Mouse (Mus musculus) liver, embryonic 14.5 days (tissue): ENCODE measurements at regions not wholly inside any gene's neighbourhood (a gene's known extent, or its start where the extent isn't known, plus 50 kb on each side); places are given as distances from the start of the nearest gene placed in this dataset.

ENCODE experiments used
- ATAC-seq: fragments of 200-750 bp; cut with Nextera tagmentation; 2 replicates; pipeline ENCODE4 v1.8.0; 2017; ENCODE audit warnings: moderate number of reproducible peaks, mild to moderate bottlenecking, moderate library complexity; ENCODE audit not compliant: insufficient read depth
- DNase-seq, 3 experiments: peaks; one replicate each; pipeline ENCODE4 v3.0.0-alpha.2; 2012 to 2013; ENCODE audit warnings: low read depth in 3 of 3, low spot score in 3 of 3
- H3K27ac ChIP-seq: fragments of 300-500 bp; sonication (generic); 2 replicates; pipeline ENCODE4 v1.5.1; 2014; ENCODE audit warnings: moderate library complexity, mild to moderate bottlenecking, control low read depth, inconsistent platforms
- H3K27me3 ChIP-seq: fragments of 300-500 bp; sonication (generic); 2 replicates; pipeline ENCODE4 v1.6.1; 2014; ENCODE audit warnings: mild to moderate bottlenecking, low read length, moderate library complexity; ENCODE audit not compliant: control insufficient read depth, insufficient read depth
- H3K36me3 ChIP-seq: fragments of 300-500 bp; sonication (generic); replicated peaks from 2 replicates; pipeline ENCODE4 v1.6.1; 2014; ENCODE audit warnings: low read depth; ENCODE audit not compliant: control insufficient read depth, insufficient read depth
- H3K4me1 ChIP-seq, 2 experiments: fragments of 200-500 bp in 1 of 2; fragments of 300-500 bp in 1 of 2; sonication (generic) in 1 of 2; replicated peaks; 2 replicates each; pipeline ENCODE4 v1.6.1; 2012 to 2014; ENCODE audit warnings: antibody characterized with exemption in 1 of 2, inconsistent platforms in 1 of 2, low read length in 1 of 2; ENCODE audit not compliant: control insufficient read depth in 2 of 2, insufficient read depth in 2 of 2
- H3K4me2 ChIP-seq: fragments of 300-500 bp; sonication (generic); 2 replicates; pipeline ENCODE4 v1.6.1; 2014; ENCODE audit warnings: low read depth, mild to moderate bottlenecking, control low read depth, moderate library complexity
- H3K4me3 ChIP-seq, 2 experiments: fragments of 200-500 bp in 1 of 2; fragments of 300-500 bp in 1 of 2; sonication (generic) in 1 of 2; 2 replicates each; pipeline ENCODE4 v1.5.1; 2012 to 2014; ENCODE audit warnings: low read depth in 2 of 2, low read length in 2 of 2, mild to moderate bottlenecking in 2 of 2, control low read depth in 1 of 2, inconsistent platforms in 1 of 2, moderate library complexity in 1 of 2; ENCODE audit not compliant: insufficient read depth in 1 of 2
- H3K9ac ChIP-seq: fragments of 300-500 bp; sonication (generic); replicated peaks from 2 replicates; pipeline ENCODE4 v1.6.1; 2014; ENCODE audit warnings: mild to moderate bottlenecking, control low read depth, moderate library complexity
- H3K9me3 ChIP-seq: fragments of 300-500 bp; sonication (generic); 2 replicates; pipeline ENCODE4 v1.6.1; 2016; ENCODE audit warnings: low read length, mixed read lengths; ENCODE audit not compliant: control insufficient read depth
- CTCF ChIP-seq: IDR thresholded peaks from 2 replicates; pipeline ENCODE4 v1.5.1; 2016; ENCODE audit warnings: antibody characterized with exemption, low read depth, control low read depth
- EP300 ChIP-seq: IDR thresholded peaks from 2 replicates; pipeline ENCODE4 v1.6.1; 2016; ENCODE audit warnings: antibody characterized with exemption, low read depth
- WGBS: fragments of 180-500 bp; shearing (Covaris S2); extraction: QIAGEN DNeasy Blood & Tissue Kit; methylation state at CpG from one replicate; pipeline ENCODE4 v1.1.7; 2014; ENCODE audit not compliant: insufficient replicate concordance; 5-methylcytosine and 5-hydroxymethylcytosine counted together

GRCm38 (mm10) chr5:101216837-101217571 is 371.5 kb downstream of the Gpat3 start:
- DNase-seq (no peak), ATAC-seq (no peak)
- 52% methylated on average over 10 of the region's 10 CpGs for WGBS
- Histone ChIP-seq H3K9me3 (no peaks in the 10 kb centered on the region), H3K27ac (no peak overlapping the region), H3K4me3 (no peak overlapping the region), H3K4me1 (no peaks in the 10 kb centered on the region), H3K27me3 (no peaks in the 10 kb centered on the region), H3K9ac (no peak overlapping the region), H3K36me3 (no peaks in the 10 kb centered on the region), H3K4me2 (no peak overlapping the region)
- TF ChIP-seq EP300: no peak
- no peak for TF ChIP-seq CTCF

DNA sequence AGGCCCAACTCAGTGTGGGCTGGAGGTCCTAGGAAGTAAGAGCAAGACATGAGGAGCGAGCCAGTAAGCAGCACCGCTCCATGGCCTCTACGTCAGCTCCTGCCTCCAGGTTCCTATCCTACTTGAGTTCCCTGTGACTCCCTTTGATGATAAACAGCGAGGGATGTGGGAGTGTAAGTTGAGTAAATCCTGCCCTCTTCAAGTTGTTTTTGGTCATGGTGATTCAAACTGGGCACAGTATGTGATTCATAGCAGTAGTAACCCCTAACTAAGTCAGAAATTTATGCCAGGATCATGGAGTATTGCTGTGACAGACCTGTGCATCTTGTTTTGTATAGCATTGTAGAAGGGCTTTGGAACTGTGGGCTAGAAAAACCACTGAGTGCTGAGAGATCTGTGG is 366.5 kb downstream of the Gpat3 start:
- Histone ChIP-seq H3K9ac (no peak overlapping the region), H3K4me3 (no peak overlapping the region), H3K36me3 (no peaks in the 10 kb centered on the region), H3K27me3 (no peaks in the 10 kb centered on the region), H3K4me1 (no peaks in the 10 kb centered on the region), H3K9me3 (no peaks in the 10 kb centered on the region), H3K4me2 (no peak overlapping the region), H3K27ac (no peak overlapping the region)
- 77% methylated on average over 4 of the region's 4 CpGs for WGBS
- no peak for DNase-seq
- ATAC-seq: no peak
- TF ChIP-seq EP300 (no peak), CTCF (no peak)

- WGBS: 52% methylated on average over 5 of the region's 5 CpGs
- no peaks in the 10 kb centered on the region for H3K36me3 ChIP-seq
- H3K27ac ChIP-seq: no peak overlapping the region
- H3K4me3 ChIP-seq: no peak overlapping the region
- no peak for DNase-seq
- H3K4me1 ChIP-seq: no peaks in the 10 kb centered on the region
- H3K4me2 ChIP-seq: no peak overlapping the region
- H3K9ac ChIP-seq: no peak overlapping the region
- H3K27me3 ChIP-seq: no peaks in the 10 kb centered on the region
- TF ChIP-seq EP300 (no peak), CTCF (no peak)
- no peak for ATAC-seq
- no peaks in the 10 kb centered on the region for H3K9me3 ChIP-seq
Measured at GRCm38 (mm10) chr5:101208150-101208549, 362.6 kb downstream of the Gpat3 start.

- 41% methylated on average over 4 of the region's 4 CpGs for WGBS
- H3K27ac ChIP-seq: no peak overlapping the region
- H3K27me3 ChIP-seq: no peaks in the 10 kb centered on the region
- no peak for DNase-seq
- no peak overlapping the region for H3K4me2 ChIP-seq
- no peak overlapping the region for H3K4me3 ChIP-seq
- H3K9me3 ChIP-seq: no peaks in the 10 kb centered on the region
- TF ChIP-seq CTCF: no peak
- no peak for TF ChIP-seq EP300
- H3K36me3 ChIP-seq: no peaks in the 10 kb centered on the region
- no peak overlapping the region for H3K9ac ChIP-seq
- ATAC-seq: no peak
- H3K4me1 ChIP-seq: no peaks in the 10 kb centered on the region
Measured at GRCm38 (mm10) chr5:101195501-101195900, 350.0 kb downstream of the Gpat3 start.

GRCm38 (mm10) chr5:101190976-101191375 is 345.5 kb downstream of the Gpat3 start:
- H3K27ac ChIP-seq: no peak overlapping the region
- H3K4me2 ChIP-seq: no peak overlapping the region
- H3K36me3 ChIP-seq: no peaks in the 10 kb centered on the region
- no peak overlapping the region for H3K9ac ChIP-seq
- DNase-seq: no peak
- TF ChIP-seq EP300: no peak
- no peak for TF ChIP-seq CTCF
- no peaks in the 10 kb centered on the region for H3K9me3 ChIP-seq
- no peak overlapping the region for H3K4me3 ChIP-seq
- ATAC-seq: no peak
- 58% methylated on average over 2 of the region's 2 CpGs for WGBS
- no peaks in the 10 kb centered on the region for H3K27me3 ChIP-seq
- H3K4me1 ChIP-seq: no peaks in the 10 kb centered on the region
